Mouse (Mus musculus) midbrain, embryonic 14.5 days (tissue): ENCODE measurements around the gene Arpc5. TPM values are rescaled to one million over a fixed set of nuclear protein-coding genes. Genes with fewer than 3 reads are reported as not detected.

Source experiments
- ATAC-seq: fragments of 200-750 bp; cut with Nextera tagmentation; 2 replicates; pipeline ENCODE4 v1.8.0; 2017; ENCODE audit warnings: moderate number of reproducible peaks, moderate library complexity; ENCODE audit not compliant: low FRiP score, low TSS enrichment
- DNase-seq: peaks from one replicate; pipeline ENCODE4 v3.0.0-alpha.2; 2015
- H3K27ac ChIP-seq: fragments of 300-500 bp; sonication (generic); replicated peaks from 2 replicates; pipeline ENCODE4 v1.5.1; 2014; ENCODE audit warnings: mild to moderate bottlenecking, low read depth, low read length, moderate library complexity
- H3K27me3 ChIP-seq: fragments of 300-500 bp; sonication (generic); 2 replicates; pipeline ENCODE4 v1.6.1; 2014; ENCODE audit warnings: low read length, control low read depth, mixed read lengths; ENCODE audit not compliant: control insufficient read depth, insufficient read depth
- H3K36me3 ChIP-seq: fragments of 300-500 bp; sonication (generic); 2 replicates; pipeline ENCODE4 v1.6.1; 2014; ENCODE audit warnings: low read length, control low read depth; ENCODE audit not compliant: control insufficient read depth, insufficient read depth
- H3K4me1 ChIP-seq: fragments of 300-500 bp; sonication (generic); 2 replicates; pipeline ENCODE4 v1.6.1; 2014; ENCODE audit warnings: mild to moderate bottlenecking, antibody characterized with exemption, low read length, control low read depth; ENCODE audit not compliant: control insufficient read depth, insufficient read depth
- H3K4me2 ChIP-seq: fragments of 300-500 bp; sonication (generic); 2 replicates; pipeline ENCODE4 v1.6.1; 2014; ENCODE audit warnings: mild to moderate bottlenecking, low read length, moderate library complexity
- H3K4me3 ChIP-seq: fragments of 300-500 bp; sonication (generic); replicated peaks from 2 replicates; pipeline ENCODE4 v1.5.1; 2014; ENCODE audit warnings: low read depth, low read length
- H3K9ac ChIP-seq: fragments of 300-500 bp; sonication (generic); replicated peaks from 2 replicates; pipeline ENCODE4 v1.6.1; 2014; ENCODE audit warnings: mild to moderate bottlenecking, low read length, moderate library complexity
- H3K9me3 ChIP-seq: fragments of 300-500 bp; sonication (generic); 2 replicates; pipeline ENCODE4 v1.6.1; 2016; ENCODE audit warnings: low read length, control low read depth, mixed read lengths; ENCODE audit not compliant: control insufficient read depth
- WGBS: fragments of 180-500 bp; shearing (Covaris S2); extraction: QIAGEN DNeasy Blood & Tissue Kit; methylation state at CpG from one replicate; pipeline ENCODE4 v1.1.7; 2014; 5-methylcytosine and 5-hydroxymethylcytosine counted together
- polyA plus RNA-seq: library from polyadenylated mRNA; unstranded; fragments of >200 nt; fragmentation: Nextera tagmentation; extraction: Ambion mirVana; gene quantifications from 2 replicates; pipeline ENCODE4 v1.2.1, GENCODE M21; 2014

Gene Arpc5
- 395 and 418 TPM in 2 replicates for polyA plus RNA-seq

- Histone ChIP-seq H3K4me2 (peak within 1 kb of the TSS; percentile 95), H3K27ac (peak within 1 kb of the TSS; percentile 89), H3K9ac (peak within 1 kb of the TSS; percentile 88), H3K4me1 (peaks cover 16% of the 10 kb centered on the region; the same call in 1 of the 2 replicates), H3K4me3 (peak within 1 kb of the TSS; percentile 97), H3K9me3 (no peaks in the 10 kb centered on the region), H3K27me3 (peaks cover 5% of the 10 kb centered on the region; the same call in 1 of the 2 replicates), H3K36me3 (peaks cover 20% of the 10 kb centered on the region)
- WGBS: under 1% methylated on average over 82 of the region's 86 CpGs
- ATAC-seq (peak; percentile 95), DNase-seq (peak; percentile 98)
Measured at GRCm38 (mm10) chr1:152766032-152766772, at the start of gene Arpc5, which contains the start of gene Rgl1. Gene Arpc5, plus strand, starts transcription at chr1:152766542. Gene Rgl1, minus strand, starts transcription at chr1:152766351.

GRCm38 (mm10) chr1:152717329-152717728 lies 49.0 kb upstream of the Arpc5 start:
- H3K4me1 ChIP-seq: no peaks in the 10 kb centered on the region
- H3K27ac ChIP-seq: no peak overlapping the region
- H3K9me3 ChIP-seq: no peaks in the 10 kb centered on the region
- ATAC-seq (no peak), DNase-seq (no peak)
- H3K4me3 ChIP-seq: no peak overlapping the region
- no peaks in the 10 kb centered on the region for H3K27me3 ChIP-seq
- H3K9ac ChIP-seq: no peak overlapping the region
- H3K36me3 ChIP-seq: no peaks in the 10 kb centered on the region
- WGBS: 89% methylated on average over 1 of the region's 1 CpGs
- no peak overlapping the region for H3K4me2 ChIP-seq

GRCm38 (mm10) chr1:152718200-152718599 lies 48.1 kb upstream of the Arpc5 start:
- H3K4me3 ChIP-seq: no peak overlapping the region
- no peaks in the 10 kb centered on the region for H3K9me3 ChIP-seq
- WGBS: 65% methylated on average over 6 of the region's 6 CpGs
- no peak overlapping the region for H3K9ac ChIP-seq
- ATAC-seq: no peak
- H3K27me3 ChIP-seq: no peaks in the 10 kb centered on the region
- H3K4me1 ChIP-seq: no peaks in the 10 kb centered on the region
- no peak for DNase-seq
- no peak overlapping the region for H3K27ac ChIP-seq
- no peaks in the 10 kb centered on the region for H3K36me3 ChIP-seq
- no peak overlapping the region for H3K4me2 ChIP-seq

- WGBS: 91% methylated on average over 4 of the region's 4 CpGs
Measured at GRCm38 (mm10) chr1:152720969-152721368, 45.4 kb upstream of the Arpc5 start.

GRCm38 (mm10) chr1:152721535-152722198 lies 44.7 kb upstream of the Arpc5 start:
- H3K4me2 ChIP-seq: no peak overlapping the region
- DNase-seq: no peak
- H3K9ac ChIP-seq: no peak overlapping the region
- 86% methylated on average over 11 of the region's 11 CpGs for whole genome bisulfite sequencing
- H3K27me3 ChIP-seq: no peaks in the 10 kb centered on the region
- no peak overlapping the region for H3K4me3 ChIP-seq
- no peaks in the 10 kb centered on the region for H3K36me3 ChIP-seq
- no peaks in the 10 kb centered on the region for H3K4me1 ChIP-seq
- H3K27ac ChIP-seq: no peak overlapping the region
- ATAC-seq: no peak
- no peaks in the 10 kb centered on the region for H3K9me3 ChIP-seq

More at GRCm38 (mm10) chr1:152720969-152721368, 45.4 kb upstream of the Arpc5 start:
- no peak for ATAC-seq
- no peaks in the 10 kb centered on the region for H3K27me3 ChIP-seq
- no peaks in the 10 kb centered on the region for H3K36me3 ChIP-seq
- no peak overlapping the region for H3K4me2 ChIP-seq
- H3K4me1 ChIP-seq: no peaks in the 10 kb centered on the region
- H3K27ac ChIP-seq: no peak overlapping the region
- no peak for DNase-seq
- no peaks in the 10 kb centered on the region for H3K9me3 ChIP-seq
- H3K9ac ChIP-seq: no peak overlapping the region
- H3K4me3 ChIP-seq: no peak overlapping the region

- Histone ChIP-seq H3K4me3 (no peak overlapping the region), H3K4me2 (no peak overlapping the region), H3K4me1 (no peaks in the 10 kb centered on the region), H3K27ac (no peak overlapping the region), H3K36me3 (no peaks in the 10 kb centered on the region), H3K9ac (no peak overlapping the region), H3K27me3 (no peaks in the 10 kb centered on the region), H3K9me3 (no peaks in the 10 kb centered on the region)
- ATAC-seq (no peak), DNase-seq (no peak)
Measured at GRCm38 (mm10) chr1:152724286-152724685, 42.1 kb upstream of the Arpc5 start.

GRCm38 (mm10) chr1:152726095-152726494 lies 40.2 kb upstream of the Arpc5 start:
- no peak for DNase-seq
- H3K27ac ChIP-seq: no peak overlapping the region
- no peak overlapping the region for H3K4me2 ChIP-seq
- H3K9ac ChIP-seq: no peak overlapping the region
- H3K9me3 ChIP-seq: no peaks in the 10 kb centered on the region
- H3K27me3 ChIP-seq: no peaks in the 10 kb centered on the region
- no peak for ATAC-seq
- H3K4me1 ChIP-seq: no peaks in the 10 kb centered on the region
- H3K36me3 ChIP-seq: no peaks in the 10 kb centered on the region
- H3K4me3 ChIP-seq: no peak overlapping the region
- 87% methylated on average over 3 of the region's 3 CpGs for WGBS

- no peak overlapping the region for H3K4me2 ChIP-seq
- H3K9ac ChIP-seq: no peak overlapping the region
- H3K4me3 ChIP-seq: no peak overlapping the region
- no peaks in the 10 kb centered on the region for H3K27me3 ChIP-seq
- DNase-seq (no peak), ATAC-seq (no peak)
- WGBS: 79% methylated on average over 5 of the region's 5 CpGs
- H3K36me3 ChIP-seq: no peaks in the 10 kb centered on the region
- H3K4me1 ChIP-seq: no peaks in the 10 kb centered on the region
- no peaks in the 10 kb centered on the region for H3K9me3 ChIP-seq
- no peak overlapping the region for H3K27ac ChIP-seq
Measured at GRCm38 (mm10) chr1:152727604-152728236, 38.6 kb upstream of the Arpc5 start.
